ENCODE assay signal across 8 mouse cellular contexts in the genomic region with DNA sequence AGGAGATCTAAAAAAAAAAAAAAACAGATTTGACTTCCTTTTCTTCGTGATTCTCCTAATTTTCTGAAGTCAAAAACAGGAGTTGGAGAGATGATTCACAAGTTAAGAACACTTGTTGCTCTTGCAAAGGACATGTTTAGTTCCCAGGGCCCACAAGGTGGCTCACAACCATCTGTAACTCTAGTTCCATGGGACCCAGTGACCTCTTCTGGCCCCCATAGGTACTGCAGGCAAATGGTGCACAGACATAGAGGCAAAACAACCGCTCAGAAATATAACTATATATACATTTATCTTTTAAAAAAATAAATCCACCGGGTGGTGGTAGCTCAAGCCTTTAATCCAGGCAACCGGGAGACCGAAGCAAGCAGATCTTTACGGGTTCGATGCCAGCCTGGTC. TPM values are rescaled to one million over a fixed set of nuclear protein-coding genes. Genes with fewer than 3 reads are reported as not detected.
DNase-seq lines count a peak whose midpoint lies in the region; ATAC-seq and TF ChIP-seq lines count a peak whose summit lies in the region.

No protein-coding gene starts in this region.

- no peaks in the 10 kb centered on the region; the same call in 1 of the 2 replicates for H3K4me1 ChIP-seq in cortical plate, adult 2 months (ENCODE audit: control insufficient read depth, insufficient read depth, low read length)
- no peaks in the 10 kb centered on the region for H3K4me1 ChIP-seq in liver, embryonic 11.5 days (replicated peaks; ENCODE audit: control insufficient read depth, insufficient read depth, low read length)
- 0 out of 2 replicates have a peak, but pooled peaks cover 2% of the 10 kb centered on the region for H3K4me1 ChIP-seq in stomach, embryonic 14.5 days (ENCODE audit: control insufficient read depth, insufficient read depth, low read length)

- WGBS in liver, embryonic 11.5 days, result 20% methylated on average over 7 of the region's 7 CpGs
- WGBS in stomach, embryonic 14.5 days, result 24% methylated on average over 7 of the region's 7 CpGs

- H3K27me3 ChIP-seq in liver, embryonic 11.5 days (replicated peaks; ENCODE audit: control insufficient read depth, insufficient read depth, low read length), result no peaks in the 10 kb centered on the region
- H3K27me3 ChIP-seq in stomach, embryonic 14.5 days (ENCODE audit: control insufficient read depth, insufficient read depth, low read length), result no peaks in the 10 kb centered on the region

- no peak for ATAC-seq in liver, embryonic 11.5 days (replicated peaks; ENCODE audit: low FRiP score)
- ATAC-seq in stomach, embryonic 14.5 days (ENCODE audit: insufficient number of reproducible peaks, insufficient read depth, low FRiP score, low read depth), result no peak

- no peak overlapping the region; the same call in 1 of the 2 replicates for H3K4me3 ChIP-seq in cortical plate, adult 2 months (ENCODE audit: insufficient read depth, low read length)
- peak overlapping the region; percentile 90 for H3K4me3 ChIP-seq in liver, embryonic 11.5 days (ENCODE audit: low read depth, low read length)
- peak overlapping the region; percentile 58; the same call in 1 of the 2 replicates for H3K4me3 ChIP-seq in stomach, embryonic 14.5 days (ENCODE audit: low read depth, low read length)

- no peak for TF ChIP-seq POLR2A in cortical plate, adult 2 months (IDR thresholded peaks at IDR 0.05; ENCODE audit: extremely low read depth, insufficient read depth, low read length)

- no peaks in the 10 kb centered on the region for H3K9me3 ChIP-seq in liver, embryonic 11.5 days (ENCODE audit: control insufficient read depth, low read length)
- H3K9me3 ChIP-seq in stomach, embryonic 14.5 days (ENCODE audit: control insufficient read depth, low read depth, low read length), result no peaks in the 10 kb centered on the region

- DNase-seq in 416B (ENCODE audit: low read depth), result peak; percentile 88
- peak; percentile 55 for DNase-seq in WW6 (ENCODE audit: low read depth, low spot score)
- peak; percentile 5 to 20 for DNase-seq in gastrocnemius, postnatal 36 days
- peak; percentile 37 for DNase-seq in kidney, adult 11 months
- peak; percentile 71 for DNase-seq in liver, embryonic 11.5 days (ENCODE audit: low spot score)
- peak; percentile 37 to 74 for DNase-seq in monocyte, adult 2 months (ENCODE audit: low read depth in 1 of 2, low spot score in 2 of 2)

- H3K4me2 ChIP-seq in liver, embryonic 11.5 days, result peak overlapping the region; percentile 68
- peak overlapping the region; percentile 64 for H3K4me2 ChIP-seq in stomach, embryonic 14.5 days (replicated peaks; ENCODE audit: low read depth, low read length)

- H3K36me3 ChIP-seq in liver, embryonic 11.5 days (ENCODE audit: control insufficient read depth, insufficient read depth, low read length), result peaks cover 11% of the 10 kb centered on the region; the same call in 1 of the 2 replicates
- H3K36me3 ChIP-seq in stomach, embryonic 14.5 days (ENCODE audit: control insufficient read depth, insufficient read depth, low read length), result peaks cover 16% of the 10 kb centered on the region

- H3K9ac ChIP-seq in liver, embryonic 11.5 days (ENCODE audit: low read depth, low read length), result no peak overlapping the region
- H3K9ac ChIP-seq in stomach, embryonic 14.5 days (replicated peaks; ENCODE audit: low read depth, low read length), result no peak overlapping the region

- intact Hi-C loops in gastrocnemius, postnatal 36 days (cut with DNase I), result no loop called here

- no peak overlapping the region for H3K27ac ChIP-seq in cortical plate, adult 2 months (ENCODE audit: insufficient read depth, low read length)
- H3K27ac ChIP-seq in liver, embryonic 11.5 days (ENCODE audit: low read depth, low read length), result no peak overlapping the region
- H3K27ac ChIP-seq in stomach, embryonic 14.5 days (ENCODE audit: low read length), result no peak overlapping the region

- TF ChIP-seq CTCF in cortical plate, adult 2 months (IDR thresholded peaks at IDR 0.05; ENCODE audit: extremely low read depth, insufficient read depth, low read length), result peak; percentile 33; the same call in 1 of the 2 replicates

RNA-seq across cellular contexts. Expression of a gene that starts 1.2 kb away (rescaled TPM):
- 26.5 and 26.6 TPM in 2 replicates for polyA plus RNA-seq in cortical plate, adult 2 months (2012; rRNA removed)
- total RNA-seq in gastrocnemius, postnatal 36 days (2021), result 10 to 100 TPM; 20.1 to 20.7 TPM
- 49.1 and 51.5 TPM in 2 replicates for polyA plus RNA-seq in liver, embryonic 11.5 days (2014; fragmentation: Nextera tagmentation; extraction: Ambion mirVana)
- polyA plus RNA-seq in stomach, embryonic 14.5 days (2014; fragmentation: Nextera tagmentation; extraction: Ambion mirVana), result 56.1 and 59.1 TPM in 2 replicates

RNA-seq across cellular contexts. Expression of a gene that starts 11.2 kb away (rescaled TPM):
- 11.5 TPM in 2 replicates for polyA plus RNA-seq in cortical plate, adult 2 months (2012; rRNA removed)
- 1 to 10 TPM; 7.3 to 8.7 TPM for total RNA-seq in gastrocnemius, postnatal 36 days (2021)
- 32.1 and 38.5 TPM in 2 replicates for polyA plus RNA-seq in liver, embryonic 11.5 days (2014; fragmentation: Nextera tagmentation; extraction: Ambion mirVana)
- 21.7 and 22.7 TPM in 2 replicates for polyA plus RNA-seq in stomach, embryonic 14.5 days (2014; fragmentation: Nextera tagmentation; extraction: Ambion mirVana)

Comparison
In these comparisons a context has a peak if more than half of its experiments do, and no peak if none do; other contexts are left out.
1. DNase-seq: peak in every context shown above with its lines; median percentile 88 in 416B; 71 in liver, embryonic 11.5 days; 56 in monocyte, adult 2 months; 55 in WW6; 37 in kidney, adult 11 months; 12 in gastrocnemius, postnatal 36 days.